Mouse (Mus musculus) MEL (cell line): Measurements from ENCODE around the gene Gm3646. TPM values are rescaled to one million over a fixed set of nuclear protein-coding genes. Genes with fewer than 3 reads are reported as not detected.

Experiments used
- DNase-seq: peaks from one replicate; pipeline ENCODE4 v3.0.0; 2011; ENCODE audit warnings: low read depth, low spot score
- H3K27ac ChIP-seq: 2 replicates; pipeline ENCODE4 v1.5.1; 2012; ENCODE audit warnings: low read depth, mild to moderate bottlenecking, control low read depth, low read length, moderate library complexity; ENCODE audit not compliant: control insufficient read depth
- H3K27me3 ChIP-seq, 2 experiments: fragments of 150-350 bp in 1 of 2; sonication (generic) in 1 of 2; 2 replicates each; pipeline ENCODE4 v1.6.1; 2012; ENCODE audit warnings: low read length in 2 of 2, mild to moderate bottlenecking in 2 of 2, improper control_type of control experiment in 1 of 2, moderate library complexity in 1 of 2; ENCODE audit not compliant: insufficient read depth in 2 of 2, control insufficient read depth in 1 of 2
- H3K36me3 ChIP-seq, 2 experiments: 2 replicates each; pipeline ENCODE4 v1.6.1; 2012 to 2014; ENCODE audit warnings: low read length in 2 of 2, improper control_type of control experiment in 1 of 2, inconsistent platforms in 1 of 2, mild to moderate bottlenecking in 1 of 2; ENCODE audit not compliant: insufficient read depth in 2 of 2, control insufficient read depth in 1 of 2
- H3K4me1 ChIP-seq, 2 experiments: fragments of 150-350 bp in 1 of 2; sonication (generic) in 1 of 2; 2 replicates each; pipeline ENCODE4 v1.6.1; 2012; ENCODE audit warnings: low read length in 2 of 2, improper control_type of control experiment in 1 of 2, mild to moderate bottlenecking in 1 of 2; ENCODE audit not compliant: insufficient read depth in 2 of 2, control insufficient read depth in 1 of 2
- H3K4me3 ChIP-seq, 2 experiments: fragments of 150-350 bp in 1 of 2; sonication (generic) in 1 of 2; 2 replicates each; pipeline ENCODE4 v1.5.1; 2012; ENCODE audit warnings: low read depth in 2 of 2, low read length in 2 of 2, mild to moderate bottlenecking in 2 of 2, moderate library complexity in 2 of 2, control low read depth in 1 of 2, improper control_type of control experiment in 1 of 2; ENCODE audit not compliant: control insufficient read depth in 1 of 2, insufficient read depth in 1 of 2
- H3K79me2 ChIP-seq: 2 replicates; pipeline ENCODE4 v1.6.1; 2012; ENCODE audit warnings: mild to moderate bottlenecking, low read length, moderate library complexity; ENCODE audit not compliant: control insufficient read depth, poor library complexity, insufficient read depth
- H3K9ac ChIP-seq: 2 replicates; pipeline ENCODE4 v1.6.1; 2012; ENCODE audit warnings: low read depth, mild to moderate bottlenecking, control low read depth, low read length, moderate library complexity; ENCODE audit not compliant: control insufficient read depth, poor library complexity, severe bottlenecking
- H3K9me3 ChIP-seq: fragments of 150-350 bp; sonication (generic); replicated peaks from 2 replicates; pipeline ENCODE4 v1.6.1; 2012; ENCODE audit warnings: mild to moderate bottlenecking, low read length, improper control_type of control experiment, moderate library complexity; ENCODE audit not compliant: insufficient read depth
- CHD1 ChIP-seq: IDR thresholded peaks from 2 replicates; pipeline ENCODE4 v1.6.1; 2012; ENCODE audit warnings: low read depth, mild to moderate bottlenecking, inconsistent platforms, low read length, improper control_type of control experiment
- CHD2 ChIP-seq: IDR thresholded peaks from 2 replicates; pipeline ENCODE4 v1.6.1; 2011; ENCODE audit warnings: low read length, improper control_type of control experiment
- CTCF ChIP-seq, 3 experiments: IDR thresholded peaks in 2 of 3; conservative IDR thresholded peaks in 1 of 3; 2 replicates each; pipeline ENCODE4 v1.5.1; 2011 to 2012; ENCODE audit warnings: low read length in 3 of 3, low read depth in 2 of 3, mild to moderate bottlenecking in 2 of 3, improper control_type of control experiment in 1 of 3, inconsistent platforms in 1 of 3, mixed read lengths in 1 of 3, moderate library complexity in 1 of 3; ENCODE audit not compliant: control insufficient read depth in 1 of 3, insufficient read depth in 1 of 3, poor library complexity in 1 of 3, severe bottlenecking in 1 of 3
- E2F4 ChIP-seq: IDR thresholded peaks from 2 replicates; pipeline ENCODE4 v1.6.1; 2011; ENCODE audit warnings: low read depth, low read length, improper control_type of control experiment, borderline replicate concordance
- EP300 ChIP-seq, 2 experiments: IDR thresholded peaks; 2 replicates each; pipeline ENCODE4 v1.6.1; 2011; ENCODE audit warnings: improper control_type of control experiment in 2 of 2, low read length in 2 of 2, low read depth in 1 of 2, mild to moderate bottlenecking in 1 of 2
- ETS1 ChIP-seq: IDR thresholded peaks from 2 replicates; pipeline ENCODE4 v1.6.1; 2012; ENCODE audit warnings: low read depth, mild to moderate bottlenecking, inconsistent platforms, low read length, improper control_type of control experiment, moderate library complexity
- GABPA ChIP-seq: IDR thresholded peaks from 2 replicates; pipeline ENCODE4 v1.6.1; 2012; ENCODE audit warnings: low read depth, mild to moderate bottlenecking, inconsistent platforms, low read length, improper control_type of control experiment, moderate library complexity
- HCFC1 ChIP-seq: IDR thresholded peaks from 2 replicates; pipeline ENCODE4 v1.6.1; 2012; ENCODE audit warnings: low read depth, mild to moderate bottlenecking, inconsistent platforms, low read length, improper control_type of control experiment, moderate library complexity
- MAFK ChIP-seq: IDR thresholded peaks from 2 replicates; pipeline ENCODE4 v1.6.1; 2011; ENCODE audit warnings: low read depth, mild to moderate bottlenecking, low read length, improper control_type of control experiment, borderline replicate concordance
- MAZ ChIP-seq: IDR thresholded peaks from 2 replicates; pipeline ENCODE4 v1.6.1; 2012; ENCODE audit warnings: low read depth, mild to moderate bottlenecking, inconsistent platforms, low read length, improper control_type of control experiment
- MXI1 ChIP-seq: IDR thresholded peaks from 2 replicates; pipeline ENCODE4 v1.6.1; 2011; ENCODE audit warnings: mild to moderate bottlenecking, low read depth, low read length, improper control_type of control experiment
- MYB ChIP-seq: IDR thresholded peaks from 2 replicates; pipeline ENCODE4 v1.6.1; 2011; ENCODE audit warnings: mild to moderate bottlenecking, low read depth, low read length, improper control_type of control experiment
- POLR2A ChIP-seq, 2 experiments: IDR thresholded peaks; 2 replicates each; pipeline ENCODE4 v1.6.1; 2011 to 2012; ENCODE audit warnings: low read length in 2 of 2, mild to moderate bottlenecking in 2 of 2, control low read depth in 1 of 2, improper control_type of control experiment in 1 of 2, low read depth in 1 of 2, moderate library complexity in 1 of 2; ENCODE audit not compliant: control insufficient read depth in 1 of 2, insufficient read depth in 1 of 2, poor library complexity in 1 of 2
- SMC3 ChIP-seq: IDR thresholded peaks from 2 replicates; pipeline ENCODE4 v1.6.1; 2011; ENCODE audit warnings: low read depth, low read length, improper control_type of control experiment
- TAL1 ChIP-seq: IDR thresholded peaks from 2 replicates; pipeline ENCODE4 v1.6.1; 2012; ENCODE audit warnings: mild to moderate bottlenecking, inconsistent platforms, low read length, moderate library complexity, mixed read lengths
- TBP ChIP-seq: IDR thresholded peaks from 2 replicates; pipeline ENCODE4 v1.8.0; 2011; ENCODE audit warnings: low read depth, low read length, improper control_type of control experiment
- TCF12 ChIP-seq: IDR thresholded peaks from 2 replicates; pipeline ENCODE4 v1.6.1; 2014; ENCODE audit warnings: low read depth, mild to moderate bottlenecking, inconsistent platforms, low read length, improper control_type of control experiment, moderate library complexity
- UBTF ChIP-seq: IDR thresholded peaks from 2 replicates; pipeline ENCODE4 v1.6.1; 2012; ENCODE audit warnings: low read depth, mild to moderate bottlenecking, inconsistent platforms, low read length, improper control_type of control experiment, moderate library complexity, borderline replicate concordance; ENCODE audit not compliant: insufficient read depth
- USF1 ChIP-seq: IDR thresholded peaks from 2 replicates; pipeline ENCODE4 v1.6.1; 2014; ENCODE audit warnings: low read depth, mild to moderate bottlenecking, inconsistent platforms, low read length, improper control_type of control experiment, moderate library complexity
- USF2 ChIP-seq, 2 experiments: IDR thresholded peaks; 2 replicates each; pipeline ENCODE4 v1.6.1; 2011 to 2012; ENCODE audit warnings: improper control_type of control experiment in 2 of 2, low read length in 2 of 2, borderline replicate concordance in 1 of 2, inconsistent platforms in 1 of 2, low read depth in 1 of 2, mild to moderate bottlenecking in 1 of 2; ENCODE audit not compliant: insufficient read depth in 1 of 2
- polyA plus RNA-seq, 2 experiments: library from polyadenylated mRNA; stranded (reverse) in 1 of 2; unstranded in 1 of 2; fragments of >175 nt in 1 of 2; fragments of >200 nt in 1 of 2; gene quantifications; 2 replicates each; pipeline versions ENCODE4 v1.2.1 to v1.2.4; 2012; ENCODE audit warnings: low replicate concordance in 2 of 2, low read depth in 1 of 2; ENCODE audit not compliant: insufficient read length in 2 of 2, insufficient read depth in 1 of 2, missing spikeins in 1 of 2
- total RNA-seq: library from RNA; depleted of rRNA; stranded (reverse); fragments of 300-350 nt; gene quantifications from 2 replicates; pipeline ENCODE4 v1.2.3, GENCODE M21; 2012

The Gm3646 gene
- total and polyA plus RNA-seq, 3 experiments: not detected

GRCm38 (mm10) chr1:39773991-39774729 lies 31.0 kb downstream of the Gm3646 start:
- H3K9ac ChIP-seq: no peak overlapping the region
- no peaks in the 10 kb centered on the region for H3K27me3 ChIP-seq
- H3K4me1 ChIP-seq: no peaks in the 10 kb centered on the region
- H3K79me2 ChIP-seq: no peaks in the 10 kb centered on the region
- no peak for DNase-seq
- H3K27ac ChIP-seq: no peak overlapping the region
- H3K9me3 ChIP-seq: no peaks in the 10 kb centered on the region
- TF ChIP-seq MYB (no peak), UBTF (no peak), SMC3 (no peak), TAL1 (no peak), POLR2A (IDR thresholded peaks at IDR 0.05; ENCODE audit: control insufficient read depth in 1 of 2, insufficient read depth in 1 of 2, low read depth in 1 of 2, low read length in 2 of 2, poor library complexity in 1 of 2) (no peak), HCFC1 (no peak), USF1 (no peak), GABPA (no peak), TBP (no peak), CHD1 (no peak), USF2 (IDR thresholded peaks at IDR 0.05; ENCODE audit: borderline replicate concordance in 1 of 2, insufficient read depth in 1 of 2, low read depth in 1 of 2, low read length in 2 of 2) (no peak), E2F4 (no peak), ETS1 (no peak)
- TF ChIP-seq, all 39 proteins: peak for 0
- Histone ChIP-seq H3K36me3 (no peaks in the 10 kb centered on the region), H3K4me3 (no peak overlapping the region)

GRCm38 (mm10) chr1:39773551-39773950 lies 31.6 kb downstream of the Gm3646 start:
- no peak overlapping the region for H3K27ac ChIP-seq
- no peaks in the 10 kb centered on the region for H3K79me2 ChIP-seq

More at GRCm38 (mm10) chr1:39773551-39773950, 31.6 kb downstream of the Gm3646 start:
- H3K36me3 ChIP-seq: no peaks in the 10 kb centered on the region
- no peaks in the 10 kb centered on the region for H3K4me1 ChIP-seq
- H3K9ac ChIP-seq: no peak overlapping the region
- H3K27me3 ChIP-seq: no peaks in the 10 kb centered on the region
- H3K9me3 ChIP-seq: no peaks in the 10 kb centered on the region
- TF ChIP-seq CTCF (IDR thresholded peaks at IDR 0.05 in 2 of 3, conservative IDR thresholded peaks at IDR 0.05 in 1 of 3; ENCODE audit: control insufficient read depth in 1 of 3, insufficient read depth in 1 of 3, low read depth in 2 of 3, low read length in 3 of 3, poor library complexity in 1 of 3, severe bottlenecking in 1 of 3) (no peak), MAZ (no peak), EP300 (IDR thresholded peaks at IDR 0.05; ENCODE audit: low read depth in 1 of 2, low read length in 2 of 2) (no peak), MXI1 (no peak), MAFK (no peak), TCF12 (no peak), CHD2 (no peak), USF1 (no peak)
- TF ChIP-seq, all 39 proteins: peak for 0
- no peak for DNase-seq
- no peak overlapping the region for H3K4me3 ChIP-seq
